Mouse (Mus musculus): ENCODE measurements at regions not wholly inside any gene's neighbourhood (a gene's known extent, or its start where the extent isn't known, plus 50 kb on each side); places are given as distances from the start of the nearest gene placed in this dataset.

GRCm38 (mm10) chr17:29438347-29439235, 52.0 kb upstream of the Pim1 start:
- TF ChIP-seq CTCF (IDR thresholded peaks at IDR 0.05) (no peak), EP300 (IDR thresholded peaks at IDR 0.05) (peak; percentile 28)

Measured in lung, postnatal 0 days (tissue).